Mouse (Mus musculus) heart, embryonic 12.5 days (tissue): ENCODE results near the gene Med13l. TPM values are rescaled to one million over a fixed set of nuclear protein-coding genes. Genes with fewer than 3 reads are reported as not detected.

ENCODE experiments used
- ATAC-seq: fragments of 200-750 bp; cut with Nextera tagmentation; 2 replicates; pipeline ENCODE4 v1.8.0; 2017; ENCODE audit warnings: moderate TSS enrichment, moderate library complexity; ENCODE audit not compliant: insufficient number of reproducible peaks, low FRiP score
- H3K27ac ChIP-seq: fragments of 300-500 bp; sonication (generic); 2 replicates; pipeline ENCODE4 v1.5.1; 2016; ENCODE audit warnings: mild to moderate bottlenecking, moderate library complexity; ENCODE audit not compliant: poor library complexity, severe bottlenecking
- H3K27me3 ChIP-seq: fragments of 300-500 bp; sonication (generic); replicated peaks from 2 replicates; pipeline ENCODE4 v1.6.1; 2016; ENCODE audit warnings: mild to moderate bottlenecking, moderate library complexity
- H3K36me3 ChIP-seq: fragments of 300-500 bp; sonication (generic); 2 replicates; pipeline ENCODE4 v1.6.1; 2016; ENCODE audit warnings: mild to moderate bottlenecking, moderate library complexity
- H3K4me1 ChIP-seq: fragments of 300-500 bp; sonication (generic); replicated peaks from 2 replicates; pipeline ENCODE4 v1.6.1; 2016; ENCODE audit warnings: mild to moderate bottlenecking
- H3K4me2 ChIP-seq: fragments of 300-500 bp; sonication (generic); 2 replicates; pipeline ENCODE4 v1.6.1; 2016; ENCODE audit warnings: mild to moderate bottlenecking, moderate library complexity
- H3K4me3 ChIP-seq: fragments of 300-500 bp; sonication (generic); 2 replicates; pipeline ENCODE4 v1.5.1; 2016; ENCODE audit warnings: mild to moderate bottlenecking
- H3K9ac ChIP-seq: fragments of 300-500 bp; sonication (generic); 2 replicates; pipeline ENCODE4 v1.6.1; 2016; ENCODE audit warnings: mild to moderate bottlenecking, moderate library complexity
- H3K9me3 ChIP-seq: fragments of 300-500 bp; sonication (generic); replicated peaks from 2 replicates; pipeline ENCODE4 v1.6.1; 2016; ENCODE audit warnings: mild to moderate bottlenecking, moderate library complexity
- WGBS: fragments of 180-500 bp; shearing (Covaris S2); methylation state at CpG from one replicate; pipeline ENCODE4 v1.1.7; 2016; 5-methylcytosine and 5-hydroxymethylcytosine counted together
- polyA plus RNA-seq: library from polyadenylated mRNA; unstranded; fragments of >200 nt; fragmentation: Nextera tagmentation; extraction: Ambion mirVana; gene quantifications from 2 replicates; pipeline ENCODE4 v1.2.1, GENCODE M21; 2016

Med13l gene
- polyA plus RNA-seq, 1 experiment from 2014 or later: 10.0 TPM

GRCm38 (mm10) chr5:118716295-118717271, 156.1 kb downstream of the Med13l start:
- no peaks in the 10 kb centered on the region for H3K9me3 ChIP-seq
- H3K4me2 ChIP-seq: peak overlapping the region; percentile 57
- H3K27ac ChIP-seq: peak overlapping the region; percentile 62
- H3K4me3 ChIP-seq: no peak overlapping the region; the same call in 1 of the 2 replicates
- peaks cover 4% of the 10 kb centered on the region for H3K36me3 ChIP-seq
- H3K9ac ChIP-seq: peak overlapping the region; percentile 49; the same call in 1 of the 2 replicates
- ATAC-seq: 0 out of 2 replicates have a peak, but pooled peaks have one; percentile 40
- no peaks in the 10 kb centered on the region for H3K27me3 ChIP-seq
- WGBS: 28% methylated on average over 14 of the region's 14 CpGs
- peaks cover 44% of the 10 kb centered on the region for H3K4me1 ChIP-seq

GRCm38 (mm10) chr5:118717456-118717855, 157.0 kb downstream of the Med13l start:
- Histone ChIP-seq H3K9ac (no peak overlapping the region), H3K4me2 (no peak overlapping the region), H3K36me3 (peaks cover 11% of the 10 kb centered on the region), H3K4me1 (peaks cover 44% of the 10 kb centered on the region), H3K27me3 (no peaks in the 10 kb centered on the region), H3K27ac (no peak overlapping the region), H3K9me3 (no peaks in the 10 kb centered on the region), H3K4me3 (no peak overlapping the region)
- ATAC-seq: no peak
- 62% methylated on average over 10 of the region's 10 CpGs for WGBS

- 88% methylated on average over 6 of the region's 6 CpGs for WGBS
- H3K4me3 ChIP-seq: no peak overlapping the region
- H3K4me1 ChIP-seq: peaks cover 44% of the 10 kb centered on the region
- no peaks in the 10 kb centered on the region for H3K27me3 ChIP-seq
- no peaks in the 10 kb centered on the region for H3K9me3 ChIP-seq
- no peak for ATAC-seq
- H3K27ac ChIP-seq: no peak overlapping the region
- H3K4me2 ChIP-seq: no peak overlapping the region
- peaks cover 14% of the 10 kb centered on the region for H3K36me3 ChIP-seq
- H3K9ac ChIP-seq: no peak overlapping the region
Observed at GRCm38 (mm10) chr5:118718070-118718469, 157.6 kb downstream of the Med13l start.

GRCm38 (mm10) chr5:118721416-118721815, 160.9 kb downstream of the Med13l start:
- no peak overlapping the region for H3K27ac ChIP-seq

GRCm38 (mm10) chr5:118721848-118722247, 161.4 kb downstream of the Med13l start:
- Histone ChIP-seq H3K36me3 (peaks cover 39% of the 10 kb centered on the region), H3K9me3 (no peaks in the 10 kb centered on the region), H3K27me3 (no peaks in the 10 kb centered on the region), H3K9ac (no peak overlapping the region), H3K27ac (no peak overlapping the region), H3K4me2 (no peak overlapping the region), H3K4me1 (peaks cover 28% of the 10 kb centered on the region), H3K4me3 (no peak overlapping the region)
- ATAC-seq: no peak
- 86% methylated on average over 5 of the region's 5 CpGs for WGBS

More at GRCm38 (mm10) chr5:118721416-118721815, 160.9 kb downstream of the Med13l start:
- no peaks in the 10 kb centered on the region for H3K27me3 ChIP-seq
- peaks cover 35% of the 10 kb centered on the region for H3K36me3 ChIP-seq
- no peak overlapping the region for H3K4me3 ChIP-seq
- WGBS: 79% methylated on average over 12 of the region's 12 CpGs
- no peak for ATAC-seq
- no peak overlapping the region for H3K4me2 ChIP-seq
- no peaks in the 10 kb centered on the region for H3K9me3 ChIP-seq
- H3K9ac ChIP-seq: no peak overlapping the region
- peaks cover 32% of the 10 kb centered on the region for H3K4me1 ChIP-seq

- Histone ChIP-seq H3K36me3 (peaks cover 45% of the 10 kb centered on the region), H3K9me3 (no peaks in the 10 kb centered on the region), H3K4me1 (peaks cover 23% of the 10 kb centered on the region), H3K4me2 (no peak overlapping the region), H3K27me3 (no peaks in the 10 kb centered on the region), H3K9ac (no peak overlapping the region), H3K27ac (no peak overlapping the region), H3K4me3 (no peak overlapping the region)
- 70% methylated on average over 3 of the region's 3 CpGs for WGBS
- ATAC-seq: no peak
Observed at GRCm38 (mm10) chr5:118722456-118722855, 162.0 kb downstream of the Med13l start.

- H3K9ac ChIP-seq: no peak overlapping the region
- H3K27me3 ChIP-seq: no peaks in the 10 kb centered on the region
- peaks cover 75% of the 10 kb centered on the region for H3K36me3 ChIP-seq
- WGBS: 76% methylated on average over 6 of the region's 6 CpGs
- no peak overlapping the region for H3K4me2 ChIP-seq
- peaks cover 7% of the 10 kb centered on the region; the same call in 1 of the 2 replicates for H3K4me1 ChIP-seq
- no peak overlapping the region for H3K4me3 ChIP-seq
- no peak overlapping the region for H3K27ac ChIP-seq
- H3K9me3 ChIP-seq: no peaks in the 10 kb centered on the region
- no peak for ATAC-seq
Observed at GRCm38 (mm10) chr5:118725425-118725824, 164.9 kb downstream of the Med13l start.

GRCm38 (mm10) chr5:118725886-118726505, 165.5 kb downstream of the Med13l start:
- peaks cover 5% of the 10 kb centered on the region; the same call in 1 of the 2 replicates for H3K4me1 ChIP-seq

GRCm38 (mm10) chr5:118727336-118727735, 166.9 kb downstream of the Med13l start:
- H3K4me3 ChIP-seq: no peak overlapping the region
- no peaks in the 10 kb centered on the region for H3K9me3 ChIP-seq
- no peak overlapping the region for H3K9ac ChIP-seq
- H3K27me3 ChIP-seq: no peaks in the 10 kb centered on the region
- peaks cover 79% of the 10 kb centered on the region for H3K36me3 ChIP-seq
- ATAC-seq: no peak
- 93% methylated on average over 16 of the region's 16 CpGs for WGBS
- H3K27ac ChIP-seq: no peak overlapping the region
- peaks cover 5% of the 10 kb centered on the region; the same call in 1 of the 2 replicates for H3K4me1 ChIP-seq
- H3K4me2 ChIP-seq: no peak overlapping the region

More at GRCm38 (mm10) chr5:118725886-118726505, 165.5 kb downstream of the Med13l start:
- 64% methylated on average over 10 of the region's 10 CpGs for WGBS
- peaks cover 79% of the 10 kb centered on the region for H3K36me3 ChIP-seq
- no peaks in the 10 kb centered on the region for H3K9me3 ChIP-seq
- no peak overlapping the region for H3K4me3 ChIP-seq
- H3K27me3 ChIP-seq: no peaks in the 10 kb centered on the region
- H3K27ac ChIP-seq: no peak overlapping the region
- peak; percentile 75 for ATAC-seq
- no peak overlapping the region for H3K9ac ChIP-seq
- H3K4me2 ChIP-seq: no peak overlapping the region

- Histone ChIP-seq H3K9ac (no peak overlapping the region), H3K27me3 (no peaks in the 10 kb centered on the region), H3K4me2 (no peak overlapping the region), H3K4me3 (no peak overlapping the region), H3K9me3 (no peaks in the 10 kb centered on the region), H3K27ac (no peak overlapping the region), H3K36me3 (peaks cover 77% of the 10 kb centered on the region), H3K4me1 (0 out of 2 replicates have a peak, but pooled peaks cover 5% of the 10 kb centered on the region)
- 62% methylated on average over 3 of the region's 3 CpGs for WGBS
- ATAC-seq: no peak
Observed at GRCm38 (mm10) chr5:118732221-118732620, 171.7 kb downstream of the Med13l start.

- ATAC-seq: no peak
- WGBS: 92% methylated on average over 8 of the region's 8 CpGs
- Histone ChIP-seq H3K4me3 (no peak overlapping the region), H3K4me1 (0 out of 2 replicates have a peak, but pooled peaks cover 5% of the 10 kb centered on the region), H3K4me2 (no peak overlapping the region), H3K27me3 (no peaks in the 10 kb centered on the region), H3K9ac (no peak overlapping the region), H3K27ac (no peak overlapping the region), H3K9me3 (no peaks in the 10 kb centered on the region), H3K36me3 (peaks cover 72% of the 10 kb centered on the region)
Observed at GRCm38 (mm10) chr5:118732651-118733050, 172.2 kb downstream of the Med13l start.
